17 mouse cellular contexts compared by ENCODE assay signal in genomic region chr17:35022541-35023060, GRCm38 (mm10). TPM values are rescaled to one million over a fixed set of nuclear protein-coding genes. Genes with fewer than 3 reads are reported as not detected.
A peak's percentile ranks its signal among the peaks of the same experiment; 100 is the strongest.
DNase-seq lines count a peak whose midpoint lies in the region; ATAC-seq and TF ChIP-seq lines count a peak whose summit lies in the region.
"Had no signal": no experiment of that assay in that cellular context is flagged by ENCODE, and none has a peak within 500 bp of the region (broad histone marks: within the 10 kb centered on the region; RNA-seq: fewer than 3 reads in every experiment).

No protein-coding gene starts in this region.

- DNase-seq in heart, postnatal 36 days = no peak
- DNase-seq in kidney, postnatal 0 days (ENCODE audit: low spot score) = no peak
- DNase-seq in kidney, postnatal 14 days = no peak
- no peak for DNase-seq in liver, embryonic 13.5 days
- DNase-seq in urinary bladder, postnatal 14 days (ENCODE audit: low spot score) = no peak
- DNase-seq: adrenal gland, adult 2 months; cerebellum, adult 18-20 months; gastrocnemius, postnatal 25 days; layer of hippocampus, adult 9-11 months; right cerebral cortex, postnatal 25 days; thymus, postnatal 4 days had no signal

- peak overlapping the region; percentile 63 for H3K27ac ChIP-seq in heart, embryonic 11.5 days (ENCODE audit: low read depth, low read length)
- H3K27ac ChIP-seq in kidney, postnatal 0 days = 0 out of 2 replicates have a peak overlapping the region, but pooled peaks have one; percentile 71
- H3K27ac ChIP-seq in brown adipose tissue, adult 24 weeks (replicated peaks; ENCODE audit: low read depth, low read length) = peak overlapping the region; percentile 94
- H3K27ac ChIP-seq in liver, embryonic 13.5 days = peak overlapping the region; percentile 58
- H3K27ac ChIP-seq: hindbrain, embryonic 15.5 days; neural tube, embryonic 13.5 days had no signal

- H3K4me3 ChIP-seq in heart, embryonic 11.5 days (ENCODE audit: low read depth, low read length) = no peak overlapping the region
- H3K4me3 ChIP-seq in kidney, postnatal 0 days (replicated peaks; ENCODE audit: low read depth, low read length) = no peak overlapping the region
- no peak overlapping the region for H3K4me3 ChIP-seq in brown adipose tissue, adult 24 weeks (ENCODE audit: insufficient read depth, low read depth, low read length)
- H3K4me3 ChIP-seq in liver, embryonic 13.5 days (replicated peaks) = no peak overlapping the region
- H3K4me3 ChIP-seq: hindbrain, embryonic 15.5 days; neural tube, embryonic 13.5 days had no signal

- peaks cover 29% of the 10 kb centered on the region for H3K4me1 ChIP-seq in heart, embryonic 11.5 days (ENCODE audit: control insufficient read depth, insufficient read depth, low read length)
- no peaks in the 10 kb centered on the region for H3K4me1 ChIP-seq in kidney, postnatal 0 days (replicated peaks; ENCODE audit: insufficient read depth, low read length)
- peaks cover 3% of the 10 kb centered on the region; the same call in 1 of the 2 replicates for H3K4me1 ChIP-seq in brown adipose tissue, adult 24 weeks (ENCODE audit: control insufficient read depth, insufficient read depth, insufficient read length, low read length)
- H3K4me1 ChIP-seq in liver, embryonic 13.5 days (replicated peaks) = peaks cover 64% of the 10 kb centered on the region

- WGBS in heart, embryonic 11.5 days (ENCODE audit: insufficient replicate concordance) = 81% methylated on average over 8 of the region's 8 CpGs
- 94% methylated on average over 8 of the region's 8 CpGs for WGBS in kidney, postnatal 0 days
- 57% methylated on average over 8 of the region's 8 CpGs for WGBS in liver, embryonic 13.5 days (ENCODE audit: insufficient replicate concordance)

- intact Hi-C loops in heart, postnatal 36 days (cut with DNase I) = loop anchor here (1.0 to 5.0 kb wide), 3 partner anchors 24 to 214 kb away; partner anchors contain the start of genes Csnk2b, Gpank1 and Msh5

- ATAC-seq in heart, embryonic 11.5 days (replicated peaks; ENCODE audit: insufficient number of reproducible peaks, low FRiP score, low TSS enrichment) = no peak
- no peak for ATAC-seq in kidney, postnatal 0 days (replicated peaks; ENCODE audit: low FRiP score, low read depth)
- ATAC-seq in liver, embryonic 13.5 days (ENCODE audit: low read depth) = no peak
- ATAC-seq: intestine, postnatal 0 days had no signal

- H3K4me2 ChIP-seq in heart, embryonic 11.5 days = no peak overlapping the region
- H3K4me2 ChIP-seq in kidney, postnatal 0 days (ENCODE audit: low read length) = no peak overlapping the region
- 0 out of 2 replicates have a peak overlapping the region, but pooled peaks have one; percentile 56 for H3K4me2 ChIP-seq in liver, embryonic 13.5 days
- H3K4me2 ChIP-seq: hindbrain, embryonic 15.5 days; neural tube, embryonic 13.5 days had no signal

- TF ChIP-seq CTCF in kidney, postnatal 0 days (IDR thresholded peaks at IDR 0.05; ENCODE audit: low read depth) = no peak

- H3K36me3 ChIP-seq in heart, embryonic 11.5 days (ENCODE audit: control insufficient read depth, insufficient read depth, low read length) = no peaks in the 10 kb centered on the region
- no peaks in the 10 kb centered on the region for H3K36me3 ChIP-seq in kidney, postnatal 0 days (ENCODE audit: insufficient read depth, low read length)
- H3K36me3 ChIP-seq in liver, embryonic 13.5 days = no peaks in the 10 kb centered on the region
- H3K36me3 ChIP-seq: hindbrain, embryonic 15.5 days had no signal

- no peaks in the 10 kb centered on the region for H3K27me3 ChIP-seq in heart, embryonic 11.5 days (ENCODE audit: control insufficient read depth, insufficient read depth, low read length)
- H3K27me3 ChIP-seq in kidney, postnatal 0 days (ENCODE audit: insufficient read depth, low read length) = no peaks in the 10 kb centered on the region
- no peaks in the 10 kb centered on the region for H3K27me3 ChIP-seq in liver, embryonic 13.5 days
- H3K27me3 ChIP-seq: hindbrain, embryonic 15.5 days; neural tube, embryonic 13.5 days had no signal

- no peak overlapping the region for H3K9ac ChIP-seq in heart, embryonic 11.5 days (ENCODE audit: low read depth, low read length)
- no peak overlapping the region for H3K9ac ChIP-seq in kidney, postnatal 0 days (ENCODE audit: low read depth, low read length)
- 0 out of 2 replicates have a peak overlapping the region, but pooled peaks have one; percentile 11 for H3K9ac ChIP-seq in liver, embryonic 13.5 days
- H3K9ac ChIP-seq: hindbrain, embryonic 15.5 days; neural tube, embryonic 13.5 days had no signal

- H3K9me3 ChIP-seq in heart, embryonic 11.5 days (replicated peaks; ENCODE audit: control insufficient read depth, low read length) = no peaks in the 10 kb centered on the region
- H3K9me3 ChIP-seq in kidney, postnatal 0 days (replicated peaks; ENCODE audit: low read length) = no peaks in the 10 kb centered on the region
- no peaks in the 10 kb centered on the region for H3K9me3 ChIP-seq in liver, embryonic 13.5 days (replicated peaks)
- H3K9me3 ChIP-seq: hindbrain, embryonic 15.5 days; neural tube, embryonic 13.5 days had no signal

RNA-seq across cellular contexts. Expression of gene Sapcd1, which starts 5.2 kb away (rescaled TPM):
- 1.8 and 2.1 TPM in 2 replicates for polyA plus RNA-seq in heart, embryonic 11.5 days (2014; fragmentation: Nextera tagmentation; extraction: Ambion mirVana)
- total RNA-seq in heart, postnatal 36 days (2021) = not detected
- 2.3 and 3.7 TPM in 2 replicates for polyA plus RNA-seq in kidney, postnatal 0 days (2015; fragmentation: Nextera tagmentation; extraction: Ambion mirVana)
- polyA plus RNA-seq in brown adipose tissue, adult 24 weeks (2012; ENCODE audit: insufficient read depth, insufficient read length, missing spikeins) = not detected in 2 replicates
- polyA plus RNA-seq in liver, embryonic 13.5 days (2015; fragmentation: Nextera tagmentation; extraction: Ambion mirVana) = 2.5 and 2.8 TPM in 2 replicates
- total RNA-seq: monocyte, adult 5-6 weeks had no signal

RNA-seq across cellular contexts. Expression of gene Vwa7, which starts 6.2 kb away (rescaled TPM):
- 0.20 and 0.27 TPM in 2 replicates for polyA plus RNA-seq in heart, embryonic 11.5 days (2014; fragmentation: Nextera tagmentation; extraction: Ambion mirVana)
- total RNA-seq in heart, postnatal 36 days (2021) = 1 to 10 TPM; 8.4 to 9.3 TPM
- polyA plus RNA-seq in kidney, postnatal 0 days (2015; fragmentation: Nextera tagmentation; extraction: Ambion mirVana) = 0.16 and 0.20 TPM in 2 replicates
- not detected in 2 replicates for polyA plus RNA-seq in brown adipose tissue, adult 24 weeks (2012; ENCODE audit: insufficient read depth, insufficient read length, missing spikeins)
- 0.08 TPM in 2 replicates for polyA plus RNA-seq in liver, embryonic 13.5 days (2015; fragmentation: Nextera tagmentation; extraction: Ambion mirVana)
- total RNA-seq: monocyte, adult 5-6 weeks had no signal

RNA-seq across cellular contexts. Expression of gene Vars, which starts 21.8 kb away (rescaled TPM):
- polyA plus RNA-seq in heart, embryonic 11.5 days (2014; fragmentation: Nextera tagmentation; extraction: Ambion mirVana) = 55.7 and 59.7 TPM in 2 replicates
- total RNA-seq in heart, postnatal 36 days (2021) = 10 to 100 TPM; 26.7 to 27.4 TPM
- 61.3 and 63.3 TPM in 2 replicates for polyA plus RNA-seq in kidney, postnatal 0 days (2015; fragmentation: Nextera tagmentation; extraction: Ambion mirVana)
- 12.7 and 14.2 TPM in 2 replicates for polyA plus RNA-seq in brown adipose tissue, adult 24 weeks (2012; ENCODE audit: insufficient read depth, insufficient read length, missing spikeins)
- polyA plus RNA-seq in liver, embryonic 13.5 days (2015; fragmentation: Nextera tagmentation; extraction: Ambion mirVana) = 110 and 112 TPM in 2 replicates

RNA-seq across cellular contexts. Expression of gene Msh5, which starts 23.9 kb away (rescaled TPM):
- polyA plus RNA-seq in heart, embryonic 11.5 days (2014; fragmentation: Nextera tagmentation; extraction: Ambion mirVana) = 4.4 and 4.6 TPM in 2 replicates
- total RNA-seq in heart, postnatal 36 days (2021) = under 1 TPM; 0.25 to 0.70 TPM
- polyA plus RNA-seq in kidney, postnatal 0 days (2015; fragmentation: Nextera tagmentation; extraction: Ambion mirVana) = 2.7 and 3.0 TPM in 2 replicates
- not detected in 2 replicates for polyA plus RNA-seq in brown adipose tissue, adult 24 weeks (2012; ENCODE audit: insufficient read depth, insufficient read length, missing spikeins)
- polyA plus RNA-seq in liver, embryonic 13.5 days (2015; fragmentation: Nextera tagmentation; extraction: Ambion mirVana) = 3.2 and 3.4 TPM in 2 replicates

RNA-seq across cellular contexts. Expression of gene Clic1, which starts 27.2 kb away (rescaled TPM):
- 86.4 and 228 TPM in 2 replicates for polyA plus RNA-seq in heart, embryonic 11.5 days (2014; fragmentation: Nextera tagmentation; extraction: Ambion mirVana)
- 10 to 100 TPM; 41.7 to 44.0 TPM for total RNA-seq in heart, postnatal 36 days (2021)
- polyA plus RNA-seq in kidney, postnatal 0 days (2015; fragmentation: Nextera tagmentation; extraction: Ambion mirVana) = 266 and 282 TPM in 2 replicates
- 13.6 and 16.8 TPM in 2 replicates for polyA plus RNA-seq in brown adipose tissue, adult 24 weeks (2012; ENCODE audit: insufficient read depth, insufficient read length, missing spikeins)
- 141 and 147 TPM in 2 replicates for polyA plus RNA-seq in liver, embryonic 13.5 days (2015; fragmentation: Nextera tagmentation; extraction: Ambion mirVana)
